8 mouse cellular contexts compared by ENCODE assay signal in genomic region chr15:97767280-97768186, GRCm38 (mm10). TPM values are rescaled to one million over a fixed set of nuclear protein-coding genes. Genes with fewer than 3 reads are reported as not detected.
DNase-seq lines count a peak whose midpoint lies in the region; ATAC-seq and TF ChIP-seq lines count a peak whose summit lies in the region.

Gene Rapgef3, minus strand, starts transcription at chr15:97767972.

- H3K9me3 ChIP-seq in G1E (replicated peaks): no peaks in the 10 kb centered on the region
- no peaks in the 10 kb centered on the region for H3K9me3 ChIP-seq in hindbrain, embryonic 10.5 days

- H3K27me3 ChIP-seq in G1E (ENCODE audit: insufficient read depth, low read length): peaks cover 93% of the 10 kb centered on the region
- H3K27me3 ChIP-seq in hindbrain, embryonic 10.5 days (ENCODE audit: insufficient read depth, poor library complexity, severe bottlenecking): peaks cover 83% of the 10 kb centered on the region

- peak; percentile 48 for ATAC-seq in G1E (ENCODE audit: extremely low read depth, insufficient number of reproducible peaks, low FRiP score, poor library complexity, severe bottlenecking)
- peak; percentile 65 for ATAC-seq in frontal cortex, adult (ENCODE audit: low TSS enrichment)

- H3K27ac ChIP-seq in hindbrain, embryonic 10.5 days: peak within 1 kb of the TSS; percentile 82

- DNase-seq in G1E (ENCODE audit: low spot score): peak; percentile 81
- DNase-seq in cerebellum, adult 11-12 months: peak; percentile 52
- peak; percentile 82 for DNase-seq in hindbrain, embryonic 10.5 days (ENCODE audit: low spot score)
- peak; percentile 82 to 88 for DNase-seq in layer of hippocampus, postnatal 10 days (ENCODE audit: low spot score in 2 of 2)
- DNase-seq in lung, postnatal 14 days: peak; percentile 88
- peak; percentile 84 for DNase-seq in ovary, postnatal 36 days (ENCODE audit: low spot score)
- peak; percentile 91 for DNase-seq in thymus, postnatal 4 days

- no peaks in the 10 kb centered on the region for H3K36me3 ChIP-seq in G1E (replicated peaks)
- no peaks in the 10 kb centered on the region for H3K36me3 ChIP-seq in hindbrain, embryonic 10.5 days

- peaks cover 11% of the 10 kb centered on the region for H3K4me1 ChIP-seq in G1E (ENCODE audit: insufficient read depth, low read depth, low read length)
- peaks cover 56% of the 10 kb centered on the region for H3K4me1 ChIP-seq in hindbrain, embryonic 10.5 days (replicated peaks)

- 1% methylated on average over 44 of the region's 44 CpGs for WGBS in hindbrain, embryonic 10.5 days

- peak within 1 kb of the TSS; percentile 37; the same call in 1 of the 2 replicates for H3K4me3 ChIP-seq in G1E (ENCODE audit: low read depth, low read length)
- peak within 1 kb of the TSS; percentile 59 for H3K4me3 ChIP-seq in hindbrain, embryonic 10.5 days

- TF ChIP-seq CTCF in G1E (IDR thresholded peaks at IDR 0.05; ENCODE audit: low read depth, low read length): peak; percentile 13; the same call in 1 of the 2 replicates

RNA-seq across cellular contexts. Expression of gene Rapgef3, which starts in this region (rescaled TPM):
- total RNA-seq in G1E (2014; fragmentation: Nextera tagmentation) (not detected in 2 replicates), G1E (2017) (under 0.01 and 0.05 TPM in 2 replicates)
- polyA plus RNA-seq in G1E (2012): 0.23 and 0.25 TPM in 2 replicates
- polyA plus RNA-seq in hindbrain, embryonic 10.5 days (2016; fragmentation: Nextera tagmentation; extraction: Ambion mirVana): 6.2 and 6.7 TPM in 2 replicates
- total RNA-seq in layer of hippocampus, postnatal 10 days (2021): 10 to 100 TPM; 37.3 to 43.3 TPM

Comparison
In these comparisons a context has a peak if more than half of its experiments do, and no peak if none do; other contexts are left out.
1. Peak in every context shown above with its lines: DNase-seq, ATAC-seq, H3K4me3 ChIP-seq and H3K27ac ChIP-seq.
2. RNA of gene Rapgef3 (total RNA-seq): 37.3 to 43.3 TPM in layer of hippocampus, postnatal 10 days; under 0.01 to 0.05 TPM in G1E; every median in the first group is over 10 times any median in the second.
3. Peak in DNase-seq, ATAC-seq and H3K4me3 ChIP-seq in G1E; RNA of the gene not detected or under 1 TPM.